Mouse (Mus musculus): ENCODE measurements around the gene Rabggta.

The Rabggta gene

DNA sequence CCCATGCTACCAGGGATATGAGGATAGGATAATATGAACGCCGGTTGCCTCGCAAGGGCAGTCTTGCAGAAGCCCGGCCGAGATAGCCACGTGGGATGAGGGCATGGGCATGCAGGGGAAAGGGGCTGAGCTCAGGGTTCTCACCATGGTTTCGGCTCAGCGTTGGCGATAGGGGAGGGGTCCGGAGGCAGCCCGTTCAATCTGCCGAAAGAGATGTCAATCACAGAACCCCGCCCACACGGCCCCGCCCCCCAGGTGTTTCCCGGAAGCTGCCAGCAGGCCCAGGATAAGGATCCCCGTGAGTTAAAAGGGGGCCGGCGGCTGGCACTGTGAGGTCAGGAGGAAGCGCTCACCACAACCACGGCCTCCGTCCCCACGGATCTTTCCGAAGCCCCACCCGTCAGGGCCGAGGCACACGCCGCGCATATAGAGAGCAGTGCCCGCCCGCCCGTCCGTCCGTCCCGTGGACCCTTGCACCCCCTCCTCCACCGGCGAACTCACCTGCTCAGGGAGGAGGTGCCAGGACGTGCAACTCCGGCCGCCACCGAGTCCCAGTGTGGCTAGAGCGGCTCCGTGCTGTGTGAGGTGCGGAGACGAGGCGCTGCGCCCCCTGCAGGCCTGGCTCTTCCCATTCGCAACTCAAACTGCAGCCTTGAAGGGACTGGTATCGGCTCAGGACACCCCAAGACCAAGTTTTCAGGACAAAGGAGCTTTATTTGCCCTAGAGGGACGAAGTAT lies at the start of gene Rabggta:
Rabggta (minus strand) TSS at position 564 of the 738 bp plus-strand sequence.
- peak; percentile 90 to 93 for DNase-seq (ENCODE audit: low spot score in 2 of 2)

DNA sequence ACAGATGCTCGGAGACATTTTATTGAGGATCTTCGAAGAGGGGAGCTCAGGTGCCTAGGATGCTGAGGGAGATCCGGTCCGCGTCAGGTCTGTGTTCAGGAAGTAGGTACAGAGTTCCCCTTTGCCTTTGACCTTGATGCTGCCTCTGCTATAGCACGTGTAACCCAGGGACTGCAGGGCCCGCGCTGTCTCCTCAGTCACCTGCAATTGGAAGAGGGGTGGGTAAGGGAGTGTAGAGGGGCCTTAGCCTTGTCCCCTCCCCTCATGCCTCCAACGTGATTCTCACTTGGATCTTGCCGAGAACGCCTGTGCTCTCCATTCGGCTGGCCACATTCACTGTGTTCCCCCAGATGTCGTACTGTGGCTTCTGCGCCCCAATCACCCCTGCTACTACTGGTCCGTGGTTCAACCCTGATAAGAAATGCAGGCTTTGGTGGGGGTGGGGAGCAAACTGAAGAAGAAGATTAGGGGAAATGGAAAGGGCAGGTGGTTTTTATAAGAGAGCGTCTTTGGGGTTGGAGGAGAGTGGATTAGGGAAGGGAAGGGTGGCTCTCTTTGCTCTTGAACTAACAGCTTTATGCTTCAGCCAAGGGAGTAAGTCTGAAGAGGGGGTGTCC lies 47.1 kb upstream of the Rabggta start:
- DNase-seq (ENCODE audit: low spot score in 2 of 2): no peak

DNA sequence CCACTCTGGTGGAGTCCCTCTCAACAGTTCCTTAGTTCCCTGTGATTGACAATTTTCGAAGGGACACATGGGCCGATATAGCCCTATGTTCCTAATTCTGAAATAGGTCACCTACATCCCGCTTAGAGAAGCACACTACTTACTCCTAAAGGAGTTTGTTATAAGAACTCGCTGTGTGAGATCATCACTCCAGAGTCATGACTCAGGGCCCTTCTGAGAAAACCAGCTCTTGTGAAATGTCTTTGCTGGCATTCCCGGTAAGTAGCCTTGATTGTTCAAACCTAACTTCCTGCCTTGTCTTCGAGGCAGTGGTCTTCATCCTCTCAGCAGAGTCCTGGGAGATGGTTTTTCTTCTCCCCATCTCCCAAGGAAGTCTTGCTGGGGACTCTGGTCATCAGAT lies 46.5 kb upstream of the Rabggta start:
- no peak for DNase-seq (ENCODE audit: low spot score in 2 of 2)

DNA sequence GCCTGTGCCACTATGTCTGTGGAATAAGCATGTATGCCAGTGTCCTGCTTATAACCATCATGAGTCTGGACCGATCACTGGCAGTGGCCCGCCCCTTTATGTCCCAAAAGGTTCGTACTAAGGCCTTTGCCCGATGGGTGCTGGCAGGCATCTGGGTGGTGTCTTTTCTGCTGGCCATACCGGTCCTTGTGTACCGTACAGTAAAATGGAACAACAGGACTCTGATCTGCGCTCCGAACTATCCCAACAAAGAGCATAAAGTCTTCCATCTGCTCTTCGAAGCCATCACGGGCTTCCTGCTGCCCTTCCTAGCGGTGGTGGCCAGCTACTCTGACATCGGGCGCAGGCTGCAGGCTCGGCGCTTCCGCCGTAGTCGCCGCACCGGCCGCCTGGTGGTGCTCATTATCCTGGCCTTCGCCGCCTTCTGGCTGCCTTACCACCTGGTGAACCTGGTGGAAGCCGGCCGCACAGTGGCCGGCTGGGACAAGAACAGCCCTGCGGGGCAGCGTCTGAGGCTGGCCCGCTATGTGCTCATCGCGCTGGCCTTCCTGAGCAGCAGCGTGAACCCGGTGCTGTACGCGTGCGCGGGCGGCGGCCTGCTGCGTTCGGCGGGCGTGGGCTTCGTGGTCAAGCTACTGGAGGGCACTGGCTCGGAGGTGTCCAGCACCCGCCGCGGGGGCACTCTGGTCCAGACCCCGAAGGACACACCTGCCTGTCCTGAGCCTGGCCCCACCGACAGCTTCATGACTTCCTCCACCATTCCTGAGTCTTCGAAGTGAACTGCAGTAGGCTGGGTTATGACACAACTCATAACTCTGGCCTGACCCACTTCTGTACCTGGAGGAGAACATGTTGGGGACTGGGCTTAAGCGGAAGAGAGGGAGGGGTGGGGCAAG lies 45.7 kb upstream of the Rabggta start:
- peak in 1 of 2 experiments; percentile 28 for DNase-seq (ENCODE audit: low spot score in 2 of 2)

DNA sequence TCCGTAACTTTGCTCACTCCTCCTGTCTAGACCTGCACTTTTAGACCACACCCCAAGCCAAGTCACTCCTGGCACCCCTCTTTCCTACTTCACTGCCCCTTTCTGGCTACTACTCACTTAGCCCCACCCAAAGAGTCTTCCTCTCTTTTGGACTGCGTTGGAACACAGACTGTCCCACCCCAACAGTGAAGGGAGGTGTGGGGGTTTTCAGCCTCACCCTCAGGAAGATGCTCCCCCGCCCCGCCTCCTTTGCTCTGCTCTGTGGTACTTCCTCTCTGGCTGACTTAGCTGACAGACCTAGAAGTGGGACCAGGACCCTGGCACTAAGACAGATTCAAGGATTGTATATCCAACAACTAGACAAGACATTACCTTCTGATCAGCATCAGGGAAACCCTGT lies 43.6 kb upstream of the Rabggta start, which contains the start of gene Ltb4r1:
Ltb4r1 (plus strand) TSS at position 267 of the 400 bp plus-strand sequence.
- DNase-seq (ENCODE audit: low spot score in 2 of 2): no peak

DNA sequence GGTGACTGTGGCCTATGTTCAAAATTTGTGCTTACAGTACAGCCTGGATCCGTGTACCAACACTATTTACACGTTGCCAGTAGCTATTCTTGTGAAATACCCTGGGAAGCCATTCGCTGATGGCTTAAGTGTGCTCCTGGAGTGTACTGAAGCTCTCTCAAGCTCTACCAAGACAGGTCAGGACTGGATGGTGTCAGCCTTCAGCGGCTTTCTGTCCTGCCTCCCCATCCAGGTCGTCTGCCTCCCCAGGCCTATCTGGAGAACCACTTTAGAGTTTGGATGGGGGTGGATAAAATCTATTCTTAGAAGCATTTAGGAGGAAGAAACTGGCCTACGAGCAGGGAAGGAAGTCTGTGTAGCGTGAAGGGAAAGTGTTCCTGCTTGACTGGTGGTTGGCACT lies 41.1 kb upstream of the Rabggta start:
- peak in 1 of 2 experiments; percentile 17 for DNase-seq (ENCODE audit: low spot score in 2 of 2)

DNA sequence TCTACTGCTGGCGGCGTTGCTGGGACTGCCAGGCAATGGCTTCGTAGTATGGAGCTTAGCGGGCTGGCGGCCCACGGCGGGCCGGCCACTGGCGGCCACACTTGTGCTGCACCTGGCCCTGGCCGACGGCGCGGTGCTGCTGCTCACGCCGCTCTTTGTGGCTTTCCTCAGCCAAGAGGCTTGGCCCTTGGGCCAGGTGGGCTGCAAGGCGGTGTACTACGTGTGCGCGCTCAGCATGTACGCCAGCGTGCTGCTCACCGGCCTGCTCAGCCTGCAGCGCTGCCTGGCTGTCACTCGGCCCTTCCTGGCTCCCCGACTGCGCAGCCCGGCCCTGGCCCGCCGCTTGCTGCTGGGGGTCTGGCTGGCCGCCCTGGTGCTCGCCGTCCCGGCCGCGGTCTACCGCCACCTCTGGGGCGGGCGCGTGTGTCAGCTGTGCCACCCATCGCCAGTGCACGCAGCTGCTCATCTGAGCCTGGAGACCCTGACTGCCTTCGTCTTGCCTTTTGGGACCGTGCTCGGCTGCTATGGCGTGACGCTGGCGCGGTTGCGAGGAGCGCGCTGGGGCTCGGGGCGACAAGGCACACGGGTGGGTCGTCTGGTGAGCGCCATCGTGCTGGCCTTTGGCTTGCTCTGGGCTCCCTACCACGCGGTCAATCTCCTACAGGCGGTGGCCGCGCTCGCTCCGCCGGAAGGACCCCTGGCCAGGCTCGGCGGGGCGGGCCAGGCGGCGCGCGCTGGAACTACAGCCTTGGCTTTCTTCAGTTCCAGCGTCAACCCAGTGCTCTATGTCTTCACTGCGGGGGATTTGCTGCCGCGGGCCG lies 40.1 kb upstream of the Rabggta start:
- peak; percentile 39 to 40 for DNase-seq (ENCODE audit: low spot score in 2 of 2)

DNA sequence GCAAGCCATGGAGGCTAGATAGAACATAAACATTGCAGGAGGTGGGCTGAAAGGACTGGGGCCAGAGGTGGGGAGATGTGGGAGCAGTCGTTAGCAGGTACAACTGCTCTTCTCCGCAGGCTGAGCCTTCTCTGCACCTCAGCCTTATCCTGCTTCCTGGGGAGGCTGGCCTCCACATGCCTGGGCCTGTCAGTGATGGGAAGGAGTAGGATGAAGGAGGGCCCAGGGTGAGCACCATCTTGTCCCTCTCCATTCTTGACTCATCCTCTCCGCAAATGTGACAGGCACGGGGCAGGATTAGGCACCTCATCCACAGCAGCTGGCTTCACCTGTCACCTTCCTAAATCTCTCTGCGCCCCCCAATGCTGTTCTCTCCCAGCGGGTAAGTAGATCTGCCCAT lies 39.1 kb upstream of the Rabggta start, which contains the start of gene Ltb4r2:
Ltb4r2 (plus strand) TSS at position 266 of the 400 bp plus-strand sequence.
- no peak for DNase-seq (ENCODE audit: low spot score in 2 of 2)

DNA sequence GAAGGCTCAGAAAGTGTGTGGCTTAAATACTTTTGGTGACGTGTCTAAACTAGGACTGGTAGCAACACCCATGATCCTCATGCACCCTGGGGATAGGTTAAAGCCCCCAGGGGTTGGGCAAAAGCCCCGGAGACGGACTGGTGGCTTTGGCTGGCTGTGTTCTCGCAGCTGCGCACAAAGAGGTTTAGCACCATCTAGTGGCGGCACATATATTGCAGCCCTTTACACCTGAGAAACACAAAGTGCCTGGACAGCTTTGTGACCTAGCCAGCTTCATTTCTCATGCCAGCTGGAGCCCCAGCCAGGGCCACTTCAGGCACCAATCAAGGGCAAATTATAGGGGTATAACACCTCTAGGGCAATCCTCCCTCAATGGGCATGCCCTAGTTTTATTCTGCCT lies 38.1 kb upstream of the Rabggta start:
- peak; percentile 85 to 90 for DNase-seq (ENCODE audit: low spot score in 2 of 2)

DNA sequence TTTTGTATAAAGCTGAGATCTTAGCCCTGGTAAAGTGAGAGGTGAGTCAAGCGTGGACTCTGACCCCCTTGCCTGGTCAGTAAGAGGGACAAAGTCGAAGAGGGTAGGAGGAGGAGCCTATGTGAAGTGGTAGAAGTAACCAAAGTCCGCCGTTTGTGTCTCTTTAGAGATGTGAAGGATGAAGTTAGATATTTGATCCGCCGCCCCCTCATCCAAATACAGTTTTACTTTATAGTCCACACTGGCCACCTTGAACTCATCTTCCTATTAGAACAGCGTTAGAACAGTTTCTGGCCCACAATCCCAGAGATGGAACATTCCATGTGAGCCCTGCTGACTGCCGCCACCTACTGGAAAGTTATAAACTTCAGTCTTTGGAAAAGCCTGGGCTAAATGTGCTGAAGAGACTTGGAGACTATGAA lies 36.3 kb upstream of the Rabggta start, which contains the start of gene Cideb:
Cideb (minus strand) TSS at position 96 of the 422 bp plus-strand sequence.
- peak in 1 of 2 experiments; percentile 44 for DNase-seq (ENCODE audit: low spot score in 2 of 2)

DNA sequence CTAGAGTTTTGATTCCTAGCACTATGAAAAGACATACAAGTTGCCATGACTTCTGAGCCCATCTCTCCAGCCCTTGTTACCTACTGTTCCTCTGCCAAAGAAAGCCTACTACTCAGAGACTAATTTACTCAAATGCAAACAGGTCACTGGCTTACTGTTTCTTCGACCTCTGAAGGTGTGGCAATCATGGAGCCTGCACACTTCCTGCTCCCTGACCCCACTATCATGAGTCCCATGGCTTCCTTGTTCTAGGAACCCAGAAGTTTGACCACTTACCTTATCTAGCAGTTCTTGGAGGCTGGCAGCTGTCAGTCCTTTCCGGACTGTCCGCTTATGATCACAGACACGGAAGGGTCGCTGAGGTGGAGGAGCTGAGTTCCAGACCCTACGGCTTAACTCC lies 35.5 kb upstream of the Rabggta start:
- DNase-seq (ENCODE audit: low spot score in 2 of 2): no peak

DNA sequence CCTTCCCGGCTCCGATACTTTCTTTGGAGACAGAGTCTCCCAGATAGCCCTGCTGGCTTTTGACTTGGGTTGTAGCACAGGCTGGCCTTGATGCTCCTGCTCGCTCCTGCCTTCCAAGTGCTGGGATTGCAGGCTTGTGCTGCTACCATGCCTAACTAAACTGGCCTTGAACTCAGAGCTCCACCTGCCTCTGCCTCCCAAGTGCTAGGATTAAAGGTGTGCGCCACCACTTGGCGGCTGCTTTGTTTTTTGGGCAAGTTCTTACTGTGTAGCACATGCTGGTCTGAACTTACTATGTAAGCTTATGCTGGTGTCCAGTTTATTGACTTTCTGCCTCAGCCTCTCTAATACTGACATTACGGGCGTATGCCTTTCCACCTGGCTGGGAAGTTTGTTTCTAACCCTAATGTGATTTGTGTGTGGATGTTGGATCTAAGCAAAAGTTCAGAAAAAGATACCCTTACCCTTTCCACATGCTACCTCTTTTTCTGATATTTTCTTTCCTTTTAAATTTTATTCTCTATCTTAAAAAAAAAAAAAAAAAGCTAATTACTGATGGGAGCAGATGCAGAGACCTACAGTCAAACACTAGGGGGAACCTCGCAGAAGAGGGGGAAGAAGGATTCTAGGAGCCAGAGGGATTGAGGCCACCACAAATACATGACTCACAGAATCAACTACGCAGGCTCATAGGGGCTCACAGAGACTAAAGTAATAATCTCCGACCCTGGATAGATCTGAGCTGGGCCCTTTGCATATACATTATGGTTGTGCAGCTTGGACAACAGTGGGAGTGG lies 25.2 kb upstream of the Rabggta start:
- no peak for DNase-seq (ENCODE audit: low spot score in 2 of 2)

DNA sequence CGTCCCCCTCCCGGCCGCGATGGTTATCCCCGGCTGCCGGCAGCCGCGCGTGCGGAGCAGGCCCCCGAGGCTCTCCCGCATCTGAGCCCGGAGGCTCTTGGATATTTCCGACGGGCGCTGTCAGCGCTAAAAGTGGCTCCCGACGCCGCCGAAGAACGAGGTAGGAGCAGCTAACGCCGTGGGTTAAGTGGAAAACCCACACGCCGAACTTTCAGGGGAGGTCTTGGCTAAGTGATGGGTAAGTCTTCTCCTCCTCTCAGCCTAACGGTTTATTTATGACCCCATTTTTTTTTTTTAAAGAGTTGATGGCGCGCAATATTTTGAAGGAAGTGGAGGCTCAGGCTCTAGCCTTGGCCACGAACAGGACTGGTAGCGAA lies 23.8 kb upstream of the Rabggta start:
- DNase-seq (ENCODE audit: low spot score in 2 of 2): no peak

DNA sequence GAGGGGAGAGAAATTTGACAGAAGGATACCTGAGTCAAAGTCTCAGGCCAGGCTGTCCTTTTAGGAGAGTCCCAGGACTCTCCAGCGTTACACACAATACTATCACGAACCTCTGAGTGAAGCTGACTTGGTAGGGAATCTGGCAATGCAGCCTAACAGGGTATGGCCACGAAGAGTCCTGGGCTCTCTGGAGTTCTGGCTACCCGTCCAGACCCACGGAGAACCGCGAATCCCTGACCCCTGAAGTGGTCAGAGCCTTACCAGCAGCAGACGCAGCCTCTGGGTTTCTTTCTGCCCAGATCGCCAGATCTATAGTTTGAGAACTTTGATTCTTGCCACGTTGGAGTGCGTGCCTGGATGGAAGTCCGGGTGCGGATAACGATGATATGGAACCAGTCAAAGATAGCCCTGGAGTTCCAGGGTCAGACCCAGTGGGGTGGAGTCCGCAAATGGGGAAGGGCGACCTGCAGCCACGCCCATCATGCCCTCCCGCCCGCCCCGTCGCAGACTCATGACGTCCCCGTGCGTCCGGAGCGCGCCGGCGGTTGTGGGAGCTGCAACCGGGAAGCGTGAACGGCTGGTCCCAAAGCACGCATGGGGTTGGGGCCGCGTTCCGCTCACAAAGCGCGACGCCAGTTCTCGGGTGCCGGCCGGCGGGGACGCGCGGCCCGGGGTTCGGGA lies 23.3 kb upstream of the Rabggta start, which contains the start of the genes Dhrs1 and Nop9:
Dhrs1 (minus strand) TSS at position 511 of the 681 bp plus-strand sequence.
Nop9 (plus strand) TSS at position 514 of the 681 bp plus-strand sequence.
- DNase-seq (ENCODE audit: low spot score in 2 of 2): peak; percentile 84 to 86

DNA sequence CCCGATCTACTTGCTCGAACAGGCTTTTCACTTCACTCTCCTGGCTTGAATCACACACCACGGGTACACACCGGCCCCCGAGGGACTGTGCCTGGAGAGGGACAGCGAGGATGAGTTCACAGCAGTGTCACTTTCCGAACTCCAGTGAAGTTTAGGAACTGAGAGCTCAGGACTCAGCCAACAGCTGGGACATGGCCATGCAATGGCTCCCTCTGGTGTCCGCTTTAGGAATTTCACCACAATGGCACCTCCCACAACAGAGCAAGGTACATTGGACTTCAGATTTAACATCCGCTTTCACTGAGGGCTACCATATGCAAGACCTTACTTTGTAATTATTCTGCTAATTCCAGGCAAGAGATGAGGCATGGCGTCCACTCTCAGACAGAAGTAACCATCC lies 21.6 kb upstream of the Rabggta start:
- peak; percentile 87 to 90 for DNase-seq (ENCODE audit: low spot score in 2 of 2)

DNA sequence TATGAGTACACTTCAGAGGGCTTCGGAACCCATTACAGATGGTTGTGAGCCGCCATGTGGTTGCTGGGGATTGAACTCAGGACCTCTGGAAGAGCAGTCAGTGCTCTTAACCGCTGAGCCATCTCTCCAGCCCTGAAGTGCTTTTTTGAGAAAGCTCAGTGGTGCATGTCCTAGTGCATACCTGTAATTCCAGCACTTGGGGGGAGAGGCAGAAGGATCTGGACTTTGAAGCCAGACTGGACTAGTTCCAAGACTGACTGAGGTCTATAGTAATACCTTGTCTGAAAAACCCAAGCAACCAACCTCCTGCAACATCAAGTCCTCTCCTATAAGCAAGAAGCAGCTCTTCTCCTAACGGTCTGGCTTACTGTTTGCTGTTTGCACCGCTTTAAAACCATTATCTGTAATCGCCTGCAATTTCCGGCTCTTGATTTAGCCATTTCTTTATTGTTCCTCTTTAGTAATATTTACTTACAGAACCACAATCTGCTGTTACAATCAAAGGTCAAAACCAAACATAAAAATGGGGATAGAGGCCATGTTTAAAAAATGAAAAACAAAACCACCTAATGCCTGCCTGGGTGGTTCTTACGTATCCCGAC lies 15.1 kb upstream of the Rabggta start:
- DNase-seq (ENCODE audit: low spot score in 2 of 2): no peak

DNA sequence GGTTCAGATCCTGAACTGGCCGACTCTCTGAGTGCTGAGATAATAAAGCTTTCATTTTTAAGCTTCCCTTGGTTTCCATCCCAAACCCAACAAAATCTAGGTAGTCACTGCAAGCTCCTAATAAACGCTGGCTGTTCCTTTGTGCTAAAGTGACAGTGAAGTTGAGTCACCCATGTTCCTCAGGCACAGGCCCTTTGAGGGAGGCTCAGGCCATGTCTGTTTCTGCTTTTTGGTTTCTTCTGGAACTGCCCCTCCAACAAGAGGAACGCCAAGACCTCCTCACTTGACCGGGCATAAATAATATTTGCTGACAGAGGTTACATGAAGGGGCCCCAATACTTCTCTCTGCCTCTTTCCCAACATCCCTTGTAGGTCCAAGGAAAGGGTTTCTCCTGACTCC lies 13.7 kb upstream of the Rabggta start:
- no peak for DNase-seq (ENCODE audit: low spot score in 2 of 2)

DNA sequence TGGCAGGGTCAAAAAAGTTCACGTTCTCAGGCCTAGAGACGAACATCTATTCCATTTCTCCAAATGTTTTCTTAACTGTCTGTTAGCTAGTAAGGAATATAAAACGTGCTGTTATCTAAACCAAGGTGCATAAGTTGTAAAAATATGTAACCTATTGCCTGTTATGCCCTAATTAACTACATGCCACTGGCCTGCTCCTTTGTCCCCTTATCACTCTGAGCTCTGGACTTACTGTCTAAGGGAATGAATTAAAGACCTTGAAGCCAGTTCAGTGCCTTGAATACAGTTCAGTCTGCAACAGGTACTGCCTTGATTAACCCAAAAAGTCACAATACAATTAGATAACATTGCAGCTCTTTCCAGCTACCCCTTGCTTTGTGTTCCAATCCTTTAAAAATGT lies 13.3 kb upstream of the Rabggta start:
- DNase-seq (ENCODE audit: low spot score in 2 of 2): no peak

DNA sequence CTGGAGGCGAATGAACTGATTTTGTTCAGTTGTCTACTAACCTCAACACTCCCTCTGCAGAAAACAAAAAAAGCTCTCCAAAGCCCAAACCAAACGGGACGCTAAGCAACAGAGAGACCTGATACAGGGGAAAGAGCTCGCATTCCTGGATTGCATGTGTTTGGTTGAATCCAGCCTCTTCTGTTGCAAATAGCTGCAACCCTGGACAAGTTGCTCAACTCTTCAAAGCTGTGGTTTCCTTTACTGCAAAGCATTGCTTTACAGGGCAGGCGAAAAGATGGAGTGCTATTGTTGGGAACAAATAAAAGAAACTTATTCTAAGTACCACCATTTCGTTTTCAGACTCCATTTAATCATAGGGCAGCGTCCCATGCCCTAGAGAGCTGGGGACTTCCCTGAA lies 12.8 kb upstream of the Rabggta start:
- DNase-seq (ENCODE audit: low spot score in 2 of 2): no peak

Measured in frontal cortex, postnatal 36 days (tissue).